Mouse (Mus musculus) effector memory CD4-positive, alpha-beta T cell, adult 5 months (primary cell): ENCODE measurements around the gene Ston2. TPM values are rescaled to one million over a fixed set of nuclear protein-coding genes. Genes with fewer than 3 reads are reported as not detected.

Source experiments
- polyA plus RNA-seq: library from polyadenylated mRNA; unstranded; fragments of 100-300 nt; shearing (Covaris generic); gene quantifications from one replicate; pipeline ENCODE4 v1.2.1, GENCODE M21; 2017

The Ston2 gene
- 2.6 TPM for polyA plus RNA-seq

GRCm38 (mm10) chr12:91787959-91788437 is at the start of gene Ston2:
Ston2 (minus strand) TSS chr12:91788387.

GRCm38 (mm10) chr12:91589847-91590690 is 198.1 kb downstream of the Ston2 start, which contains the start of gene Gtf2a1:
Gtf2a1 (minus strand) TSS chr12:91590487.

Other genes starting within 250 kb of the Ston2 start
- gene Gtf2a1, start 197.9 kb downstream of the Ston2 start, polyA plus RNA-seq: 31.1 TPM
- gene Sel1l, start 60.8 kb upstream of the Ston2 start, polyA plus RNA-seq: 72.5 TPM